Mouse (Mus musculus) adrenal gland, postnatal 4 days (tissue): Measurements from ENCODE around the gene Grin2a. TPM values are rescaled to one million over a fixed set of nuclear protein-coding genes. Genes with fewer than 3 reads are reported as not detected.

Experiments
- DNase-seq, 2 experiments: peaks; one replicate each; pipeline ENCODE4 v3.0.0; 2021 to 2022; ENCODE audit warnings: low spot score in 2 of 2, mixed read lengths in 2 of 2
- total RNA-seq, 2 experiments: library from RNA; stranded (reverse); gene quantifications; 2 replicates each; pipeline ENCODE4 v1.2.3; 2021

Gene Grin2a
- total RNA-seq, 2 experiments from 2014 or later, result 2.9 TPM

DNA sequence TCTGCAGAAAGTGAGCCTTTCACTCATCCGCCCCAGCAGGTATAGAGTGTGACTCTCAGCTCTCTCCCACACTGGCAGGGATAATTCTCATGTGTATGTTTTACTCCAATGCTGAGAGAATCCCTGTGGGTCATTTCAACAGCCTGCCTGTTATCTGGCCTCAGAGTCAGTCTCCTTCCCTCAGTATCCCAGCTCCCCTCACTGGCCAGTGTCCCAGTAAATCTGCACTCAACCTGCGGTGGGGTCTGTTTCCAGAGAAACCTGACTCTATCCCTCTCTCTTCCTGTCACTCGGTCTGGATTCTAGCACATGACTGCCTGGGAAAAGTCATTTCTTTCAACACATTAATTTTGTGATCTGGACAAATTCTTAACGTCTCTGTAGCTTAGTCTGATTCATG lies 122.4 kb downstream of the Grin2a start:
- DNase-seq, result no peak

DNA sequence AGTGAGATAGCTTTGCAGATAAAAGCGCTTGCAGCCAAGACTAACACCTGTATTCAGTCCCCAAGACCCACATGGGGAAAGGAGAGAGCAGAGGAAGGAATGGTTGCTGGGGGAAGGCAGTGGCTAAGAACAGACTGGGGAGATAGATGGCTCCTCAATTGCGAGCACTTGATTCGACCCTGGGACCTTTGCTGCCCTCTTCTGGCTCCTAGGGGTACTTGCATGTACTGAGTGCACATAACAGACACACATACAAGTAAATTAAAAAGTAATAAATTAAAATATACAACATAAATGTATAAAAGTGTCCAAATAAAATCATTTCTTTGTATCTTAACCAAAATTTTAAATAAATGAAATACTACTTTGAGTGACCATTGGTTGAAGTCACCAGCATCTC lies 129.7 kb downstream of the Grin2a start:
- DNase-seq, result no peak

DNA sequence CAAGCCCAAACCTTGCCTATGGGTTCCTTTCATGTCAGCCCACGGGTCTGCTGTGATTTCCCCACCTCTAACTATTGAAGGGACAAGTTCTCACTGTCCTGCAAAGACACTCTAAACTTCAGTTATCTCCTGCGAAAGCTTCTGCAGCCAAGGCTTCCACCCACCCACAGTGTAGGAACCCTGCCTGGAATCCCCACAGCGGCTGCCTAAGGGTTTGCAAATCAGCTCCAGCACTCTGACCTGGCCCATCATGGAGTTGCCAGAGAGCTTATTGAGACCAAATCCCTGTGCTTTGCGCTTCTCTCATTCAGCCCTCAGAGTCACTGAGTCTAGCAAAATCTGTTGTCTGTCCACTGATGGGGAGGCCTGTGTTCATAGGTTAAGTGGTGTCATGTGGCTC lies 130.3 kb downstream of the Grin2a start:
- no peak for DNase-seq

- no peak for DNase-seq
These were observed 137.6 kb downstream of the Grin2a start for GRCm38 (mm10) chr16:9857758-9858157.

DNA sequence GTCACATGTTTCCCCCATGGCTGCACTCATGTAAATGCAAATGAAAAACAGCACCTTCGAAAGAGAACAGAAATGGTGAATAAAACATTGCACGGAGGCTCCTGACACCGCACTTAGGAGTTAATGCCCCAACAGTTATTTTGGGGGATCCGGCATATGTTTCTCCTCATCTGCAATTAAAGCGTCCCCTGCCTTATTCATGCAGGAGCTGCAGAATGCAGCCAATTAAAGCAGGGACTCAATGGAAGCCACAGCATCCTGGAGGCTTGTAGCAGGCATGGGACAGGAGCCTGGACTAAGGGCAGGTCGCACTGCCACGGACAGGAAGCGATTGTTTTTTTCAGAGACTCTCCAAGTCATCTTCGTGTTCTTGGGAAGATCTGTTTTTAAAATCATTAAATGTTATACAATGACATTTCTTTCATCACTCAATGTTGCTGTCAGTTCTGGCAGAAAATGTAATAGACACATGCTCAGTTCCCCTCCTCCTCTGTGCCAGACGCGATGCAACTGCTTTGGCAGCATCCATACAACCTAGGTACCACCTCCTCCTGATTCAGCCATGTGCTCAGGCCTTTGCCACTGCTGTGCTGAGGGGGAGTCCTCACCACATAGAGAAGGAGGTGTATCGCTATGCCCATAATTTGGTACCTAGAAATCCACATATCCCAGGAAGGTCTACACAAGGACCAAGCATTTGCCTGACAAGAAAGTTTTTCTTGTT lies 143.9 kb downstream of the Grin2a start:
- no peak for DNase-seq

DNA sequence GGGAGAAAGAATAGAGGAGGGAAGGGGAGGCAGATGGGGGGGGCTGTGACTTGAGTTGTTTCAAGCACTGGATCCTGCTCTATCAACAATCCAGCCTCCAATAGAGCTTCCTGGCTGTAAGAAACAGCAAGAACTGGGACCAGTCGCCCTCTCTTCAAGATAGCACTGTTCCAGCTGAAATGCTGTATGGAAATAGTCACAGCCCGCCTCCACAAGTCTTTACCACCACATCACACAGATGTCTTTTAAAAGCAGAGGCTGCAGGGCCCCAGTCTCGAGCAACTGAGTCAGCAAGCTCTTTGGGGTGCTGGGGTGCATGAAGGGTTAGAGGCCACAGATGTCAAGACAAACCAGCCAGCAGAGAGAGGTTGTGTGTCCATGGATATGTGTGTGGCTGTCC lies 153.9 kb downstream of the Grin2a start:
- no peak for DNase-seq

DNA sequence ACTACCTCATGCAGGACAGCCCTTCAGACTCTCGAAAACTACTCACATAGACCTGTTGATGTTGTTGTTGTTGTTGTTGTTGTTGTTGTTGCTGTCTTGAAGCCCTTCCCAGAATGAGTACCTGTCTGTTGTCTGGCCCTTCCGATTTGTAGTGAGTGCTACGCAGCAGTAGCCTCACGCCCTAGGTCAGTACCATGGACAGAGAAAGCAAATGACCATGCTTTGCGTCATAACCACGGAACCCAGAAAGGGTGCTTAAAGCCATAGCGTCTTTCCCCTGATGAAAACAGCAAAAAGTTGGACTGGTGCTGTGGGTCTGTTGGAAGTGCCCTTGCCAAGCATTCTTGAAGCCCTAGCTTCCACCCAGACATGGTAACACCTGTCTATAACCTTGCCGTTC lies 158.8 kb downstream of the Grin2a start:
- DNase-seq, result no peak

- DNase-seq, result no peak
These were observed 161.1 kb downstream of the Grin2a start for GRCm38 (mm10) chr16:9834236-9834635.

DNA sequence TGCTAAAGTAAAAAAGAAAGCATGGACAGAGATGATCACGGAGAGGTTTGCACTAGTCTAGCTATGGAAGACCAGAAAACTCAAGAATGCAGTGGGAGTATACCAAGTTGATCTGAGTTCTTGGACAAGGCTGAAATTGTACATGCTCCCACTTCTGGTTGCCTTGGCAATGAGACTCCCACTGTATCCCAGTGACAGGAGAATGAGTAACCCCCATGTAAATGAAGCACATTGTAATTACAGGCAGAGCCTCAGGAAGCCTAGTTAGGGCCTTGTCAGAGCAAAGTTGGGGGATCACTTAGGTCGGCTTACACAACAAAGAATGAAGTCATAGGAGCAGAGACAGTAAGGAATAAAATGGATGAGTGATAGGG lies 170.3 kb downstream of the Grin2a start:
- no peak for DNase-seq

DNA sequence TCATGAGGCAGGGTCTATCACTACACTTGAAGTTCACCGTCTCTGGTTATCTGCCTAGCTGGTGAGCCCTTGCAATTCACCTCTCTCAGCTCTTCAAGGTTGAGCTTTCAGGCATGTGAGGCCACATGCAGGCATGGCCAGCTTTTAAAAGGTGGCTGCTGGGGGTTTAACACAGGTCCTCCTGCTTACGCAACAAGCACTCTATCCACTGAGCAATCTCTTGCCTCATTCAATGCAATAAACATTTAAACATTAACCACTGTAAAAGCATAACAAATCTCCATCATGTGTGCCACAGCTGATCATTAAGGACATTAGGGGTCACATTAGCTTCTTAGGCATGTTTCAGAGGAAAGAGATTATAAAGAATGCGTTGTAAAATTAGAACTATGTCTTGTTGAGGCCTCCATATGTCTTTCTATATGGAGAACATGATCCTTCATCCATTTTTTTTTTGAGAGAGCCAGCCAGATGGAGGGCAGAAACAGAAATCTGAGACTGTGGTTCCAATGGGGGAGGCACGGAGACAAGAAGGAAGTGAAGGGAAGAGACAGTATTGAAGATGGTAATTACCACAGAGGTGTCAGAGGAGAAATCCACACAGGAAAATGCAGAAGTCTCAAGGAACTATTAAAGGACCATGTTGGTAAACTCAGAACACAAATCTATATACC lies 170.8 kb downstream of the Grin2a start:
- no peak for DNase-seq

DNA sequence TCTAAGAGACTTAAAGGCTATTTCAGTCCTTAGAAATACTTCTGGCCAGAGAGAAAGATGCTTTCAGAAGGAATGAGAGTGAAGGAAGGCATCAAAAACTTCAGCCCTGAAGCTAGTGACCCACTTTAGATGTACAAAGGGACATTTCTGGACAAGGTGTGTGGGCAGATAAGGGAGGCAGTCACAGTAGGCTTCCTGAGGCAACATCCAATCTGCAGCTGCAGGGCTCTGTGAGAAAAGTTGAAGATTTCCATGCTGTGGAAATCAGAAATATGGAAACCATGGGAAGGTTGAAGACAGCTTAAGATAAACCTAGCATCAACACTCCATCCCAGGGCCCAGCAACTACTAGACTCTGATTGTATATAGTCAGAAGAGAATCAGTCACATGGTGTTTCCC lies 171.7 kb downstream of the Grin2a start:
- no peak for DNase-seq

DNA sequence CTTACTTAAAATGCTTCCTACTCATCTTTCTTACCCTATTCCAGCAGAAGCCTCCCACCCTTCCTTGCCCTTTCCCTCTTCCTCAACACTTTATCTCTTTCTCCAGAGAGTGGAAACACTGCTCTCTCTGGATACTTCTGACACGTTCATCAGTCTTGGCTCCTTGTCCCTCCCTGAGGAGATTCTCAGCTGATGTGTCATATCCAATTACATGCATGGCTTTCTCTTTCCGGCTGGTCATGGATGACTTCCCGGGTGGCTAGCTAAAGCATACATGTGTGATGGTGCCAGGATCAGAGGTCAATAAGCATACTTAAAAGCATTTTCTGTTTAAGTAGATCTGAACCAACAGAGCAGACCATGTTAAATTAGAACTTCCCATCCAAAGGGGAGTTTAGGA lies 175.9 kb downstream of the Grin2a start:
- no peak for DNase-seq

- DNase-seq, result no peak
These were observed 194.0 kb downstream of the Grin2a start for GRCm38 (mm10) chr16:9801338-9801737.

GRCm38 (mm10) chr16:9800221-9800620 lies 195.1 kb downstream of the Grin2a start:
- no peak for DNase-seq

DNA sequence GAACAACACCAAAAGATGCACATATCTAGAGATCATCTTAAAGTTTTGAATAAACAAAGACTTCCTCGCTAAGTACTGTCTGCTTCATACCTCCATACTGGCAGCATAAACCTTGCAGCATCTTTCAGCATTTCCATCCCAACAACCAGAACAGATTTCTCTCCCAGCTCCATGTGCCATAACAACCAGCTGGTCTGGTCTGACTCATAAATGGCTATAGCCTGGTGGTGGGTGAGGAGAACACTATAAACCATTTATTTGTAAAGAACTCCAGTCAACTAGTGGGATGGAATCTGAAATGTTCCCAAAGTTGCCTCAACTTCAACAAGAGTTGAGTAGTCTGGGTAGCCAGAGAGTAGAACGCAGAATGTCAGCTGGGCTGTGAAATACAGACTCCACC lies 202.4 kb downstream of the Grin2a start:
- DNase-seq, result no peak

DNA sequence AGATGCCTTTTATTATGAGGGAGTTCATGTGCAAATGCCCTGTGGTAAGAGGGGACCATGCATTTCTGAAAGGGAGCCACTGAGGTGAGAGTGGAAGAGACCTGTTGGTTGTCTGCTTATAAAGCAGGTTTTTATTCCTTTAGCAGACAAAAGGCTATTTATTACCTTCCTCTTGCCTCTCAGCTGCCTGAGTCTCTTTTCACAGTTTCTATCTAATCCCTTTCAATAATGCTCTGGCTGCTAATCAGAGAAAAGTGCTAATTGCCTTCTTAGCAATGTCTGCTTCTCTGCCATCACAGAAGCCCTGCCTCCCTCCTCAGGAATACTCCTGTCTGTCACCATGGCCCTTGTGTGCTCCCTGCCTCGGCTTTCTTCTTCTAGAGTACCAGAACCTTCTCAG lies 209.1 kb downstream of the Grin2a start:
- no peak for DNase-seq

- no peak for DNase-seq
These were observed 209.5 kb downstream of the Grin2a start for GRCm38 (mm10) chr16:9785821-9786220.

DNA sequence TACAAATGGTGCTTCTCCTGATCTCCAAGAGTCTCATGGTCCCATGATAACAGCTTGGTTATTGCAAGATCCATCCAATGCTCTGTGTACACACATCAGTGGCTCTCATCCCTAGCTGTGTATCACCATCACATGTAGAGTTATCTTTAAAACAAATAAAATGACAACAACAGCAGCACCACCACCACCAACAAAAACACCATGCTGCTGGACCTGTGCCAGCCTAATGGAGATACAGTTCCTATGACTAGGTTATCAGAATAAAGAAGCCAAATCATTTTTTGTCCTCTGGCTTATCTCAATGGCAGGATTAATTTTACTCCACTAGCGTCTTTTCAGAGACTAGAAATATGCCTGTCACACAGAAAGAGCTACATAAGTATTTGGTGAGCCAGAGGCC lies 226.4 kb downstream of the Grin2a start:
- no peak for DNase-seq

- DNase-seq, result no peak
These were observed 227.0 kb downstream of the Grin2a start for GRCm38 (mm10) chr16:9768356-9768755.

DNA sequence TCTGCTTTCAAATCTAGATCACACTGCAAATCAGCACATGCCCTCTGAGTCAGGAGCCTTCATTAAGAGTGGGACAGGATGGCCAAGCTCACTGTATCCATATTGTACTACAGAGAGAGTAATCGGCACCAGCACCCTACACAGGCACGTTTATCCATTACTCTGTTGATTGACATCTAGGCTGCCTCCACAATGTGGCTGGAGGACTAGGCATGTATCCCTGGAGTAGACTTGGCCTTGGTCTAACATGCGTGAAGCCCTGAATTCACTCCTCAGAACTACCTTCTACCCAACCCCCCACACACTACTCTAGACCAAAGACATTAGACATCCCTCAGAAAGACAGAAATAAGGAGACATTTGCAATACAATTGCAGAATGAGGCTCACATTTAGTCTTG lies 227.4 kb downstream of the Grin2a start:
- DNase-seq, result no peak

DNA sequence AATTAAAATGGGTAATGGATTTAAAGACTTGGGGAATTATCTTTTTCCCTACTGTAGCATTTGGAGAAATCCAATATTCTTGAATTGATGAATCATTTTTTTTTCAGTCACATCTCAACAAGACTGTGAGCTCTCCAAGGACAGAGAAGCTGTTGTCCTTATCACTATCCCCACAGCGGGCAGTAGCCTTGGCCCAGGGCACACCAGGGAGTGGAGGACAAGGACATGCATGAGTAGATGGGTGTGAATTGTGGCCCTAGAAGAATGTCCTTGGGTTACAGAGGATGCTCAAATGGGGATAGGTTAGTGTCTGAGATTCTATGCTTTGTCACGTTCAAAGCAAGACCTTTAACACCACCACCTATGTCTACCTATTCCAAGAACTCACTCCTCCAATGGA lies 231.3 kb downstream of the Grin2a start:
- no peak for DNase-seq

- DNase-seq, result no peak
These were observed 235.0 kb downstream of the Grin2a start for GRCm38 (mm10) chr16:9760347-9760746.

GRCm38 (mm10) chr16:9756849-9757248 lies 238.5 kb downstream of the Grin2a start:
- DNase-seq, result no peak
